Mouse (Mus musculus): ENCODE measurements around the gene Tle6.

The Tle6 gene

GRCm38 (mm10) chr10:81563481-81563880, 37.4 kb downstream of the Tle6 start:
- DNase-seq (ENCODE audit: low read depth, low spot score) = no peak

- no peak for DNase-seq (ENCODE audit: low read depth, low spot score)
Observed at GRCm38 (mm10) chr10:81562411-81562810, 38.5 kb downstream of the Tle6 start.

- DNase-seq (ENCODE audit: low read depth, low spot score) = peak; percentile 90
Observed at GRCm38 (mm10) chr10:81560719-81561459, 40.0 kb downstream of the Tle6 start.

- peak; percentile 84 for DNase-seq (ENCODE audit: low read depth, low spot score)
Observed at GRCm38 (mm10) chr10:81559627-81560539, 41.0 kb downstream of the Tle6 start.

- DNase-seq (ENCODE audit: low read depth, low spot score) = peak; percentile 61
Observed at GRCm38 (mm10) chr10:81559163-81559626, 41.7 kb downstream of the Tle6 start, which contains the start of gene Aes. Aes (plus strand) TSS chr10:81559488.

- no peak for DNase-seq (ENCODE audit: low read depth, low spot score)
Observed at GRCm38 (mm10) chr10:81557491-81557890, 43.4 kb downstream of the Tle6 start.

GRCm38 (mm10) chr10:81556282-81556681, 44.6 kb downstream of the Tle6 start:
- DNase-seq (ENCODE audit: low read depth, low spot score) = peak; percentile 46

- DNase-seq (ENCODE audit: low read depth, low spot score) = peak; percentile 71
Observed at GRCm38 (mm10) chr10:81553807-81554755, 46.8 kb downstream of the Tle6 start.

GRCm38 (mm10) chr10:81553232-81553631, 47.6 kb downstream of the Tle6 start:
- peak; percentile 74 for DNase-seq (ENCODE audit: low read depth, low spot score)

GRCm38 (mm10) chr10:81551597-81552102, 49.2 kb downstream of the Tle6 start:
- peak; percentile 94 for DNase-seq (ENCODE audit: low read depth, low spot score)

- peak; percentile 87 for DNase-seq (ENCODE audit: low read depth, low spot score)
Observed at GRCm38 (mm10) chr10:81550257-81550656, 50.6 kb downstream of the Tle6 start.

- no peak for DNase-seq (ENCODE audit: low read depth, low spot score)
Observed at GRCm38 (mm10) chr10:81548944-81549343, 51.9 kb downstream of the Tle6 start.

- no peak for DNase-seq (ENCODE audit: low read depth, low spot score)
Observed at GRCm38 (mm10) chr10:81546788-81547571, 53.9 kb downstream of the Tle6 start.

- DNase-seq (ENCODE audit: low read depth, low spot score) = no peak
Observed at GRCm38 (mm10) chr10:81546332-81546731, 54.5 kb downstream of the Tle6 start.

- DNase-seq (ENCODE audit: low read depth, low spot score) = peak; percentile 100
Observed at GRCm38 (mm10) chr10:81545161-81545747, 55.6 kb downstream of the Tle6 start, which contains the start of gene Gna11. Gna11 (minus strand) TSS chr10:81545190.

GRCm38 (mm10) chr10:81544296-81545160, 56.3 kb downstream of the Tle6 start:
- no peak for DNase-seq (ENCODE audit: low read depth, low spot score)

GRCm38 (mm10) chr10:81543633-81544032, 57.2 kb downstream of the Tle6 start:
- DNase-seq (ENCODE audit: low read depth, low spot score) = no peak

- no peak for DNase-seq (ENCODE audit: low read depth, low spot score)
Observed at GRCm38 (mm10) chr10:81542727-81543460, 58.0 kb downstream of the Tle6 start.

Data from A20 (cell line).